Mouse (Mus musculus) common myeloid progenitor, adult 5-6 weeks (primary cell): ENCODE measurements around the gene Myo10. TPM values are rescaled to one million over a fixed set of nuclear protein-coding genes. Genes with fewer than 3 reads are reported as not detected.

Experiments used
- ATAC-seq: replicated peaks from 2 replicates; pipeline ENCODE4 v1.8.0; 2016; ENCODE audit warnings: low read depth, mild to moderate bottlenecking, moderate TSS enrichment, inconsistent platforms; ENCODE audit not compliant: poor library complexity, severe bottlenecking
- total RNA-seq: library from RNA; stranded (forward); fragments of 200-1000, 187-1606 nt; gene quantifications from 2 replicates; pipeline ENCODE4 v1.2.3, GENCODE M21; 2017

Myo10 gene
- total RNA-seq, 1 experiment from 2014 or later: 5.6 TPM

- ATAC-seq: peak; percentile 94
Observed at GRCm38 (mm10) chr15:25608742-25609141, 13.6 kb upstream of the Myo10 start.

- peak; percentile 24; the same call in 1 of the 2 replicates for ATAC-seq
Observed at GRCm38 (mm10) chr15:25609253-25609652, 13.1 kb upstream of the Myo10 start.

GRCm38 (mm10) chr15:25611178-25611577, 11.1 kb upstream of the Myo10 start:
- ATAC-seq: no peak

- ATAC-seq: no peak
Observed at GRCm38 (mm10) chr15:25620560-25620959, 1.8 kb upstream of the Myo10 start.

- ATAC-seq: peak; percentile 19
Observed at GRCm38 (mm10) chr15:25621351-25622199, 750 bp upstream of the Myo10 start.

- ATAC-seq: peak; percentile 3; the same call in 1 of the 2 replicates
Observed at GRCm38 (mm10) chr15:25622867-25623471, 644 bp downstream of the Myo10 start.

GRCm38 (mm10) chr15:25623556-25624180, 1.3 kb downstream of the Myo10 start:
- ATAC-seq: no peak

GRCm38 (mm10) chr15:25624263-25624662, 1.9 kb downstream of the Myo10 start:
- peak; percentile 31; the same call in 1 of the 2 replicates for ATAC-seq

- ATAC-seq: no peak
Observed at GRCm38 (mm10) chr15:25625471-25625870, 3.1 kb downstream of the Myo10 start.

- no peak for ATAC-seq
Observed at GRCm38 (mm10) chr15:25627012-25627411, 4.7 kb downstream of the Myo10 start.

- ATAC-seq: no peak
Observed at GRCm38 (mm10) chr15:25628251-25628650, 5.9 kb downstream of the Myo10 start.

- ATAC-seq: no peak
Observed at GRCm38 (mm10) chr15:25630716-25631115, 8.4 kb downstream of the Myo10 start.

GRCm38 (mm10) chr15:25631332-25631731, 9.0 kb downstream of the Myo10 start:
- no peak for ATAC-seq

- ATAC-seq: no peak
Observed at GRCm38 (mm10) chr15:25632902-25633301, 10.6 kb downstream of the Myo10 start.

GRCm38 (mm10) chr15:25633674-25634340, 11.5 kb downstream of the Myo10 start:
- no peak for ATAC-seq

GRCm38 (mm10) chr15:25637727-25638126, 15.4 kb downstream of the Myo10 start:
- no peak for ATAC-seq

- no peak for ATAC-seq
Observed at GRCm38 (mm10) chr15:25639217-25639616, 16.9 kb downstream of the Myo10 start.

- ATAC-seq: no peak
Observed at GRCm38 (mm10) chr15:25640840-25641752, 18.8 kb downstream of the Myo10 start.
